Mouse (Mus musculus) common myeloid progenitor, adult 5-6 weeks (primary cell): ENCODE results near the gene Aup1. TPM values are rescaled to one million over a fixed set of nuclear protein-coding genes. Genes with fewer than 3 reads are reported as not detected.

Source experiments
- ATAC-seq: replicated peaks from 2 replicates; pipeline ENCODE4 v1.8.0; 2016; ENCODE audit warnings: low read depth, mild to moderate bottlenecking, moderate TSS enrichment, inconsistent platforms; ENCODE audit not compliant: poor library complexity, severe bottlenecking
- total RNA-seq: library from RNA; stranded (forward); fragments of 200-1000, 187-1606 nt; gene quantifications from 2 replicates; pipeline ENCODE4 v1.2.3, GENCODE M21; 2017

Aup1 gene
- total RNA-seq, 1 experiment from 2014 or later, result 115 TPM

GRCm38 (mm10) chr6:83098411-83098810, 44.1 kb downstream of the Aup1 start:
- ATAC-seq, result no peak

- ATAC-seq, result peak; percentile 84
Observed at GRCm38 (mm10) chr6:83101316-83101687, 47.0 kb downstream of the Aup1 start, which contains the start of the genes Ccdc142 and Gm42688. Gene Ccdc142 (plus strand): TSS chr6:83101601. Gene Gm42688 (plus strand): TSS chr6:83101617.

- peak; percentile 60 for ATAC-seq
Observed at GRCm38 (mm10) chr6:83101688-83102556, 47.6 kb downstream of the Aup1 start.

GRCm38 (mm10) chr6:83103130-83103650, 48.9 kb downstream of the Aup1 start:
- no peak for ATAC-seq

GRCm38 (mm10) chr6:83104158-83104557, 49.8 kb downstream of the Aup1 start:
- ATAC-seq, result no peak

Other genes starting within 250 kb of the Aup1 start
- gene Sema4f, start 114.8 kb upstream of the Aup1 start, total RNA-seq, result not detected in 2 replicates
- 0.39 and 7.7 TPM in 2 replicates for gene M1ap, start 107.6 kb upstream of the Aup1 start, total RNA-seq
- gene Dok1, start 21.1 kb upstream of the Aup1 start, total RNA-seq, result 13.2 and 15.2 TPM in 2 replicates
- 1.4 and 2.1 TPM in 2 replicates for gene Loxl3, start 20.3 kb upstream of the Aup1 start, total RNA-seq
- gene Htra2, start 752 bp downstream of the Aup1 start, total RNA-seq, result 46.3 and 65.5 TPM in 2 replicates
- gene Dqx1, start 3.3 kb downstream of the Aup1 start, total RNA-seq, result 0.78 TPM in 1 of 2 replicates, not detected in the other
- gene Tlx2, start 15.8 kb downstream of the Aup1 start, total RNA-seq, result not detected in 2 replicates
- 9.3 and 16.8 TPM in 2 replicates for gene Pcgf1, start 23.3 kb downstream of the Aup1 start, total RNA-seq
- gene Lbx2, start 31.8 kb downstream of the Aup1 start, total RNA-seq, result not detected in 2 replicates
- gene Ccdc142, start 47.1 kb downstream of the Aup1 start, total RNA-seq, result 0.41 TPM in 1 of 2 replicates, not detected in the other
- 2.1 and 3.1 TPM in 2 replicates for gene Gm42688, start 47.1 kb downstream of the Aup1 start, total RNA-seq
- 25.3 and 30.0 TPM in 2 replicates for gene Mrpl53, start 54.5 kb downstream of the Aup1 start, total RNA-seq
- 80.9 and 86.2 TPM in 2 replicates for gene Mogs, start 61.0 kb downstream of the Aup1 start, total RNA-seq
- gene Wbp1, start 67.0 kb downstream of the Aup1 start, total RNA-seq, result 70.1 and 85.3 TPM in 2 replicates
- 40.2 and 58.8 TPM in 2 replicates for gene Ino80b, start 70.9 kb downstream of the Aup1 start, total RNA-seq
- 0.96 and 3.9 TPM in 2 replicates for gene Rtkn, start 80.9 kb downstream of the Aup1 start, total RNA-seq
- gene Wdr54, start 101.9 kb downstream of the Aup1 start, total RNA-seq, result not detected in 2 replicates
- not detected in 2 replicates for gene 1700003E16Rik, start 101.9 kb downstream of the Aup1 start, total RNA-seq
- 50.2 and 52.2 TPM in 2 replicates for gene Dctn1, start 111.4 kb downstream of the Aup1 start, total RNA-seq
- gene Slc4a5, start 165.3 kb downstream of the Aup1 start, total RNA-seq, result 0.10 TPM in 1 of 2 replicates, not detected in the other